Mouse (Mus musculus) induced T-regulatory cell, adult 2 months (primary cell): ENCODE data around the gene Tiparp.

Experiments
- DNase-seq: peaks from one replicate; pipeline ENCODE4 v3.0.0-alpha.2; 2012; ENCODE audit warnings: low read depth

The Tiparp gene

GRCm38 (mm10) chr3:65527691-65528601, at the start of gene Tiparp:
Gene Tiparp, plus strand, starts transcription at chr3:65528410.
- DNase-seq, result peak; percentile 95

GRCm38 (mm10) chr3:65480676-65481075, 47.5 kb upstream of the Tiparp start:
- DNase-seq, result no peak

GRCm38 (mm10) chr3:65482266-65482665, 45.9 kb upstream of the Tiparp start:
- no peak for DNase-seq

- DNase-seq, result no peak
These were observed 45.4 kb upstream of the Tiparp start for GRCm38 (mm10) chr3:65482698-65483407.

- DNase-seq, result no peak
These were observed 44.0 kb upstream of the Tiparp start for GRCm38 (mm10) chr3:65484161-65484733.

- no peak for DNase-seq
These were observed 40.7 kb upstream of the Tiparp start for GRCm38 (mm10) chr3:65487419-65488088.

- DNase-seq, result no peak
These were observed 39.5 kb upstream of the Tiparp start for GRCm38 (mm10) chr3:65488556-65489244.

- DNase-seq, result no peak
These were observed 38.6 kb upstream of the Tiparp start for GRCm38 (mm10) chr3:65489601-65490000.

- DNase-seq, result no peak
These were observed 33.9 kb upstream of the Tiparp start for GRCm38 (mm10) chr3:65494291-65494763.

GRCm38 (mm10) chr3:65507766-65508165, 20.4 kb upstream of the Tiparp start:
- DNase-seq, result no peak

- no peak for DNase-seq
These were observed 17.6 kb upstream of the Tiparp start for GRCm38 (mm10) chr3:65510588-65510987.

- DNase-seq, result peak; percentile 64
These were observed 12.5 kb upstream of the Tiparp start for GRCm38 (mm10) chr3:65515751-65516150.

- no peak for DNase-seq
These were observed 11.7 kb upstream of the Tiparp start for GRCm38 (mm10) chr3:65516526-65516925.

GRCm38 (mm10) chr3:65517141-65517540, 11.1 kb upstream of the Tiparp start:
- no peak for DNase-seq

- no peak for DNase-seq
These were observed 10.3 kb upstream of the Tiparp start for GRCm38 (mm10) chr3:65517747-65518527.

GRCm38 (mm10) chr3:65521391-65521790, 6.8 kb upstream of the Tiparp start:
- no peak for DNase-seq

- DNase-seq, result no peak
These were observed 4.8 kb upstream of the Tiparp start for GRCm38 (mm10) chr3:65523397-65523796.

GRCm38 (mm10) chr3:65525731-65526130, 2.5 kb upstream of the Tiparp start:
- DNase-seq, result no peak

- DNase-seq, result no peak
These were observed 1.0 kb upstream of the Tiparp start for GRCm38 (mm10) chr3:65527196-65527595.

- peak; percentile 68 for DNase-seq
These were observed 632 bp downstream of the Tiparp start for GRCm38 (mm10) chr3:65528614-65529470.
